Mouse (Mus musculus): ENCODE results near the gene Sema6d. TPM values are rescaled to one million over a fixed set of nuclear protein-coding genes. Genes with fewer than 3 reads are reported as not detected.

Gene Sema6d
- polyA plus RNA-seq, 1 experiment from 2014 or later: 15.3 TPM

DNA sequence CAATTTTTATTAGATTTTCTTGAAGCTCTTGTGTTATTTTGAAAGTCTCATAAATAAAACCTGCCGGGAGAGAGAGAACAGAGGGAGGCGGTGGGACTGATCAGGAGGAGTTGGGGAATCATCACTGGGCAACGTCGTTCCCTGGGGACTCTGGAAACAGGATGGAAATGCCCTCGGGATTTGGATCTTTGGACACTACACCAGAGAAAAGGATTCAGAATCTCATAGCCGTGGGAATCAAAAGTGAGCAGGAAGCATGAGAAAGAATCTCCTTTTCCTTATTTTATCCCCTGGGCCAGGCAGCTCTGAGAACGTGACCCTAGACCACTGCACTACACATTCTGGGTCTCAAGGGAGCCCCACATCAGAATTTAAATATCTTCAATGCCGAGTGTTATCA, 313.8 kb downstream of the Sema6d start:
- Histone ChIP-seq H3K27me3 (no peaks in the 10 kb centered on the region), H3K9me3 (replicated peaks) (no peaks in the 10 kb centered on the region), H3K9ac (no peak overlapping the region), H3K4me1 (peaks cover 16% of the 10 kb centered on the region), H3K27ac (replicated peaks) (no peak overlapping the region), H3K4me3 (replicated peaks) (no peak overlapping the region), H3K36me3 (no peaks in the 10 kb centered on the region), H3K4me2 (replicated peaks) (no peak overlapping the region)
- WGBS: 51% methylated on average over 8 of the region's 8 CpGs
- no peak for ATAC-seq (ENCODE audit: insufficient number of reproducible peaks, low FRiP score, low TSS enrichment, low read depth)

DNA sequence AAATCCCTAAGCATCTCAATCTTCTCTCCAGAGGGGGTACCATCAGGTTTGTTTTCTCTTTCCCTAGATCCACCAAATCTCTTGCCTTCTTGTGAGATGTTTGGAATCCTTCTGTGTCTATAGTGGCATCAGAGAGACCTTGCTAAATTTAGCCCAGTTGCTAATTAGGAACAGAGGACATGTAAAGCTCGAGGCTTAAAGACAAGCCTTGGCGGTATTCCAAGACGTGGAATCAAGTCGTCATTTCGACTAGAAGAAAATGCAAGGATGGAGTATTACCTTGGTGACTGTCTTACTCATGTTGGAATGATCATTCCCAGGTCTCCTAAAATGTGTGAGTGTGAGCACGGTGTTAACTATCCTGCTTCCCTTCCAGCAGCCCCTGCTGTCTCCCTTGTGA, 314.2 kb downstream of the Sema6d start:
- ATAC-seq (ENCODE audit: insufficient number of reproducible peaks, low FRiP score, low TSS enrichment, low read depth): no peak
- peaks cover 16% of the 10 kb centered on the region for H3K4me1 ChIP-seq

DNA sequence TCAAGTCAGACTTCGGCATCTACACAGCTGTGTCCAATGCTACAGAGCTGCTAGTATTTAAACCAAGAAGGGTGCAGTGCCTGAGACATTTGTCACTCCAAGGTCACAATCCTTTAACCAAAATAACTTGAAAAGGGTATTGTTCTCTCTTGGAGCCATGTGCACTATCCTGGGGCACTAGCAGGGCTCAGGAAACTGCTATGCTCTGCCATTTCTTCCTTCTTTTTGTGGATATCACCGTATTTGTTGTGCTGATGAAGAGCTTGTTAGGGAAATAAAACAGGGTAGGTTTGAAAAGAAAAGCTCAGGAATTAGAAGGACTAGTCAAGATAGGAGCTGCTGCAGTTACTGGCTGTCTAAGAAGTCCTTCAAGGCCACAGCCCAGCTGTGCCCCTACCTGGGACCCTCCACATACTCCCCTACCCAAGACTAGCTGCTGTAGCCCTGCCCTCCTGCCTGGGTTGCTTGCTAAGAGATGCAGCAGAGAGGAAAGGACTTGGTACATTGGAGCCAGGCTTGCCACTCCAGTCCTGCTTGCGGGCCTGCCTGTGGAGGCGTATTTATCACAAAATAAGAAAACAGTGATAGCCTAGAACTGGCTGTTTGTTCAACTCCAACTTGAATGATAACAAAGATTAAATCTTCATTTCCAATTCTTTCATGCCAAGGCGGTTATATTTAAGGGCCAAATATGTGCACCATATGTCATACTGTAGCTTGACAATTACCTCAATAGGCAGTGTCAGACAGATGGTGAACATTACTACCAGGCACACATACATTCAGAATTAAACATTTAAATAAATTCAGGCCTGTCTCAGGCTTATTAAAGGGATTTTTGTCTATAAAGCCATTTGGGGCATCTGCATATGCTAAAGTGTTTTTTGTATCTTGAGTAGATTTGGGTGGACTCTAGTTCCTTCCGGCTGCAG, 315.1 kb downstream of the Sema6d start:
- 53% methylated on average over 6 of the region's 6 CpGs for WGBS
- peaks cover 16% of the 10 kb centered on the region for H3K4me1 ChIP-seq
- H3K4me3 ChIP-seq (replicated peaks): no peak overlapping the region
- H3K9ac ChIP-seq: no peak overlapping the region
- ATAC-seq (ENCODE audit: insufficient number of reproducible peaks, low FRiP score, low TSS enrichment, low read depth): peak; percentile 65; the same call in 1 of the 2 replicates
- H3K27me3 ChIP-seq: no peaks in the 10 kb centered on the region
- no peaks in the 10 kb centered on the region for H3K36me3 ChIP-seq
- no peak overlapping the region; the same call in 1 of the 2 replicates for H3K27ac ChIP-seq (replicated peaks)
- H3K9me3 ChIP-seq (replicated peaks): no peaks in the 10 kb centered on the region
- H3K4me2 ChIP-seq (replicated peaks): no peak overlapping the region

More for the DNA sequence above, 314.2 kb downstream of the Sema6d start:
- Histone ChIP-seq H3K9me3 (replicated peaks) (no peaks in the 10 kb centered on the region), H3K27me3 (no peaks in the 10 kb centered on the region), H3K4me2 (replicated peaks) (no peak overlapping the region), H3K4me3 (replicated peaks) (no peak overlapping the region), H3K9ac (no peak overlapping the region), H3K27ac (replicated peaks) (no peak overlapping the region; the same call in 1 of the 2 replicates), H3K36me3 (no peaks in the 10 kb centered on the region)
- 11% methylated on average over 6 of the region's 6 CpGs for WGBS

DNA sequence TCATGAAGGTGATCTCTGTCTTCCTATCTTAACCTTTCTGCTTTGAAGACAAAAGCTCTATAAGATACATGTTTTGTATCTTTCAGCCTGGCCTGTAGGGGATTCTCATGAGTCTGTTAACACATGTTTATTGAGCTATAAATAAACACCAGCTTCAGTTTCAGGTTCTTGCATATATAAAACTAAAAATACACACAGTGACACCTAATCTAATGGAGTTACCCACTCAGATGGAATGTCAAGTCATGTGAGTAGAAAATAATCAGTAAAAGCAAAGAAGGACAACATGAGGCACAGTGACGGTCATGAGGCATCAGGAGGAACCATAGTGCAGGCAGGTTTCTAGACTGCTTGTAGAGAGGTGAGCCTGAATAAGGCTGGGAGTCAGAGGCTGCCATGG, 319.2 kb downstream of the Sema6d start:
- Histone ChIP-seq H3K4me3 (replicated peaks) (no peak overlapping the region), H3K4me2 (replicated peaks) (no peak overlapping the region), H3K9ac (no peak overlapping the region), H3K27ac (replicated peaks) (no peak overlapping the region), H3K27me3 (no peaks in the 10 kb centered on the region), H3K9me3 (replicated peaks) (no peaks in the 10 kb centered on the region), H3K36me3 (no peaks in the 10 kb centered on the region), H3K4me1 (peaks cover 10% of the 10 kb centered on the region)
- 75% methylated on average over 1 of the region's 1 CpGs for WGBS
- no peak for ATAC-seq (ENCODE audit: insufficient number of reproducible peaks, low FRiP score, low TSS enrichment, low read depth)

DNA sequence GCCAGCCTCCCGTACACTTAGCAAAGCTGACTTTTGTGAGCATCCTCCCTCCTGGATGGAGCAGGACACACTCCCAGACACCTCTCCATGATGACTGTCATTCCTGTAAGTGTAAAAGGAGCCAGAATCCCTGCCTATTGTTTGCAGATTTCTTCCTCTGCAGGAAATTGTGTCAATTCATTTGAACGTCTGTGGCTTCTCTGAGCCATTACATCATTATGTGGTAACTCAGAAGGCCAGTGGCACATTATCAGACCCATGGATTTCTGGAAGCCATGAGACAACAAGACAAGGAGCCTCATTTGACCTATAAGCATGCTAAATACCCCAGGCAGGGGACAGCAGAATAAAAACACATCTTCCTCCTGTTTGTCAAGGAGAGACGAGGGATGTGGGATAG, 327.0 kb downstream of the Sema6d start:
- H3K27me3 ChIP-seq: no peaks in the 10 kb centered on the region
- WGBS: 67% methylated on average over 3 of the region's 3 CpGs

DNA sequence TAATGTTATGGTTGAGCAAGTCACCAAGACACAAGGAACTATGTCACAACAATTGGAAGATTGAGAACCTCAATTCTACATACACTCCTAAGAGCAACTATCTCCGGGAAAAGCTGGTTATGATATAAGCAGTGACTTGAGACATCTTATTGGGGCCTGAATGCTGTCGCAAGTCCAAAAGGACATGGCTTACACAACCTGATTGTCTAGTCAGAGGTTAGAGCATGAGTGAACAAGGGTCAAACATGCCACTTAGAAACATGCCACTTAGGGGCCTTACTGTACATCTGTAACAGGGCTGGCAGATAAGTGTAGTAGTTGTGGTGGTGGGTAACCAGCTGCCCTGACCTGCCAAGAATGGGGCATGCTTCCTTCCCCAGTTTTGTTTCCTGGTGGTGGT, 328.6 kb downstream of the Sema6d start:
- H3K4me3 ChIP-seq (replicated peaks): no peak overlapping the region
- H3K9ac ChIP-seq: no peak overlapping the region

More for the DNA sequence above, 327.0 kb downstream of the Sema6d start:
- H3K4me1 ChIP-seq: no peaks in the 10 kb centered on the region
- H3K27ac ChIP-seq (replicated peaks): no peak overlapping the region
- ATAC-seq (ENCODE audit: insufficient number of reproducible peaks, low FRiP score, low TSS enrichment, low read depth): no peak
- H3K36me3 ChIP-seq: no peaks in the 10 kb centered on the region
- H3K4me2 ChIP-seq (replicated peaks): no peak overlapping the region
- no peak overlapping the region for H3K4me3 ChIP-seq (replicated peaks)
- no peaks in the 10 kb centered on the region for H3K9me3 ChIP-seq (replicated peaks)
- H3K9ac ChIP-seq: no peak overlapping the region

DNA sequence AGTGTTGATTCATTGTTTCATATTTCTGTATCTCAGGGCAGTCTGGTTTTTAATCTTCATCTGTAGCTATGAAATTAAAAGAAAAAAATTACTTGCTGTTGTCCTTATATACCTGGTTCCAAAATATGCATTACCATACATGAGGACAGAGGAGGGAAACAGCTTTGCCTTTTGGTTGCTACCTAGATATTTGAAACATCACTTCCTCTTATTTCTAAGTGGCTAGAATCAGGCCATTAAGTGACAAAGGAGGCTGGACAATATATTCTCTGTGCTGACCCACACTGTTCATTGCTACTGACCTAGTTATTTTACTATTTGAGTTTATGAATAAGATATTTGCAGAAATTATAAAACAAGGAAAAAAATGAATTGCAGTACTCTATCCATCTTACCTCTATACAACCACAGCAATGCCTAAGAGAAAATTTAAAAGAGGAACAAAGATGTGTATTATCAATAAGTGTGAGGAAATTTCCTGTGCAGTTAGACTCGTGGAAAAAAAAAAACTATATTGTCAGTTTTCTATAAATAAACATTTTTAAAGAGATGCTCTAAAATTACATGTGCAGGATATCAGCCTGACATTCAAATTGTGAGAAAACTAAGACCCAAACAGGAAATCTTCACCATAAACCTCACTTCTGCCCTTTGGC, 330.5 kb downstream of the Sema6d start:
- Histone ChIP-seq H3K4me1 (no peaks in the 10 kb centered on the region), H3K27ac (replicated peaks) (no peak overlapping the region), H3K27me3 (no peaks in the 10 kb centered on the region), H3K9ac (no peak overlapping the region), H3K9me3 (replicated peaks) (no peaks in the 10 kb centered on the region), H3K4me3 (replicated peaks) (no peak overlapping the region), H3K4me2 (replicated peaks) (no peak overlapping the region), H3K36me3 (no peaks in the 10 kb centered on the region)
- ATAC-seq (ENCODE audit: insufficient number of reproducible peaks, low FRiP score, low TSS enrichment, low read depth): no peak
- 52% methylated on average over 1 of the region's 1 CpGs for WGBS

More for the DNA sequence above, 328.6 kb downstream of the Sema6d start:
- Histone ChIP-seq H3K27me3 (no peaks in the 10 kb centered on the region), H3K4me2 (replicated peaks) (no peak overlapping the region), H3K27ac (replicated peaks) (no peak overlapping the region), H3K36me3 (no peaks in the 10 kb centered on the region), H3K4me1 (no peaks in the 10 kb centered on the region), H3K9me3 (replicated peaks) (no peaks in the 10 kb centered on the region)
- ATAC-seq (ENCODE audit: insufficient number of reproducible peaks, low FRiP score, low TSS enrichment, low read depth): no peak
- 92% methylated on average over 2 of the region's 2 CpGs for WGBS

DNA sequence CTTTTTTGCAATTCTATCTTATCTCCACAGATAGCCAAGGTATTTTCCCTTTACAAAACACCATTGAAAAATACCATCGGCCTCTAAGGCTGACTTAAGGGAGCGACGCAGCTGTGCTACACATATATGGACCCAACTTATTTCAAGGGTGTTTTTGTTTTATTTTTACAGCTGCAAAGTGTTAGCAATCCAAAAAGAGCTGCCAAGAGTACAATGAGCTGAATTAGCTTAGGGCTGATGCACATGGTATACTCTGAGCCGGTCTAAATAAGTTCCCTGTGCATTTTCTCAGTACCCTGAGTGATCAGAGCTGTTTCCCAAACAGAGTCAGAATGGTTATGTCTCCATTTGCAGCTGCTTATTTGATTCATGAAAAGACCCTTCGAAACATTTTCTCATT, 340.0 kb downstream of the Sema6d start:
- Histone ChIP-seq H3K9me3 (replicated peaks) (no peaks in the 10 kb centered on the region), H3K4me1 (no peaks in the 10 kb centered on the region), H3K9ac (no peak overlapping the region), H3K36me3 (no peaks in the 10 kb centered on the region), H3K27ac (replicated peaks) (no peak overlapping the region), H3K4me3 (replicated peaks) (no peak overlapping the region), H3K27me3 (no peaks in the 10 kb centered on the region), H3K4me2 (replicated peaks) (no peak overlapping the region)
- no peak for ATAC-seq (ENCODE audit: insufficient number of reproducible peaks, low FRiP score, low TSS enrichment, low read depth)
- WGBS: 40% methylated on average over 5 of the region's 5 CpGs

DNA sequence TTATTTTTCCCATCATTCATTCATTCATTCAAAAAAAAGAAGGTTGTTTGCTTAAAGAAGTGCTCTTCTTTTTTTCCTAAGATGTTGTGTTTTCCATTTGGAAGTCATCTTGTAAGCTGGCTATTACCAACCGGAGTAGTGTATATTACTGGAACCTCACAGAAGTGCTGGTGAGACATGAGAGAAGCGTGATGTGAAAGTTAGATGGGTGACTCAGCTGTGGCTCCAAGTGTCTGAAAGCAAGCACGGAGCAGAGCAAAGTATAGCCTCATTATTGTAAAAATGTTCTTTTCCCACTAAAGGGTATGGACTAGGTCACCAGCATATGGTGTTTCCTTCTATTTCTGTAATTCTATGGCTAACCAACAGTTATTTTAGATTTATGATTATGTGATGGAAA, 340.9 kb downstream of the Sema6d start:
- ATAC-seq (ENCODE audit: insufficient number of reproducible peaks, low FRiP score, low TSS enrichment, low read depth): no peak

DNA sequence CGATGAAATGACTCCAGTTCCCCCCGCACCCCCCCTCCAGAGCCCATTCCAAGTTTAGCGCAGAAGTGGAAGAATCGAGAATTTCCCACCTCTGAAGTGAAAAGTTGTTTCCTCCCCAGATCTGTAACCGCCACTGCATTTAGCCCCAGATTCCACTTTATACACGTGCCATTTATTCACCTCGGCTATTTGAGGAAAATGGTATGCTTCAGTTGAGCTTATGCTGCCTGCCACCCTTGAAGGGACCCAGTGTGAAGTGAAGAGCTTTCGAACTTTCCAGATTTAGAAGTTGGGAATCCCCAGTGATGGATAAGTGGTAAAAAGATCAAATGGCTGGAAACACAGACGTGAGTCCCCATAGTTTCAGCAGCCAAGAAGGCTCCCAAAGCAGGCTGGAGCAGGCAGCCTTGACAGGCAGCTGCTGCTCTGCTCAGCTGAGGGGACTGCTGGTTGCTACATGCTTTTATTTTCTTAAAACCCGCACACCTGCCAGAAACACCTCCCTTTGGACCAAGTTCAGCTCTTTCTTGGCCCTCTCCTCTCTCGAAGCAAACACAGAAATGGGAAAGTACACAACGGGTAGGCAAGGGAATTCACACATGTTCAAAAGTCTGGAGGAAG, 345.7 kb downstream of the Sema6d start:
- Histone ChIP-seq H3K27ac (replicated peaks) (no peak overlapping the region), H3K36me3 (no peaks in the 10 kb centered on the region), H3K4me1 (0 out of 2 replicates have a peak, but pooled peaks cover 3% of the 10 kb centered on the region), H3K9ac (no peak overlapping the region), H3K4me3 (replicated peaks) (no peak overlapping the region), H3K4me2 (replicated peaks) (no peak overlapping the region), H3K9me3 (replicated peaks) (no peaks in the 10 kb centered on the region), H3K27me3 (no peaks in the 10 kb centered on the region)
- WGBS: 56% methylated on average over 12 of the region's 12 CpGs
- 0 out of 2 replicates have a peak, but pooled peaks have one; percentile 24 for ATAC-seq (ENCODE audit: insufficient number of reproducible peaks, low FRiP score, low TSS enrichment, low read depth)

More for the DNA sequence above, 340.9 kb downstream of the Sema6d start:
- H3K36me3 ChIP-seq: no peaks in the 10 kb centered on the region
- H3K9ac ChIP-seq: no peak overlapping the region
- H3K4me1 ChIP-seq: 0 out of 2 replicates have a peak, but pooled peaks cover 3% of the 10 kb centered on the region
- H3K27me3 ChIP-seq: no peaks in the 10 kb centered on the region
- no peaks in the 10 kb centered on the region for H3K9me3 ChIP-seq (replicated peaks)
- 81% methylated on average over 3 of the region's 3 CpGs for WGBS
- H3K4me2 ChIP-seq (replicated peaks): no peak overlapping the region
- no peak overlapping the region for H3K4me3 ChIP-seq (replicated peaks)
- no peak overlapping the region for H3K27ac ChIP-seq (replicated peaks)

DNA sequence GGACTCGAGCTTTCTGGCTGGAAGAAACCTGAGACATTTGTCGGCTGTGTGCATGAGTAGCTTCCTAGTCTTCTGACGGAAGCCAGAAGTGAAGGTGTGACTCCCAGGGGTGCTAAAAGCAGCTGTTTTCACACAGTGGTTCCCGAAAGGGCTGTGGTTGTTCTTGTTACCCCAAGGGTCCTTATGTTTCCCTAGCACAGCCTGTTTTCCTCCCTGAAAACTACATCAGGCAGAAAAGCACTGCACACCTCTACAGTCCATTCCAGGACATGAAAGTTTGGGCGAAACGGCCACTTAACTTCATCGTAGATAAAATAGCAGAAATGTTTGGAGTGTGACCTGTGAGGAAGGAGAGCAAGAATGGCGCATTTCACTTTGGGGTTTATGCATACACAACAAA, 346.9 kb downstream of the Sema6d start:
- WGBS: 65% methylated on average over 8 of the region's 8 CpGs
- Histone ChIP-seq H3K4me3 (replicated peaks) (no peak overlapping the region), H3K36me3 (no peaks in the 10 kb centered on the region), H3K4me2 (replicated peaks) (no peak overlapping the region), H3K27ac (replicated peaks) (no peak overlapping the region), H3K9ac (no peak overlapping the region), H3K4me1 (0 out of 2 replicates have a peak, but pooled peaks cover 3% of the 10 kb centered on the region), H3K9me3 (replicated peaks) (no peaks in the 10 kb centered on the region), H3K27me3 (no peaks in the 10 kb centered on the region)
- ATAC-seq (ENCODE audit: insufficient number of reproducible peaks, low FRiP score, low TSS enrichment, low read depth): no peak

Data from embryonic facial prominence, embryonic 15.5 days (tissue).